Mouse (Mus musculus) large intestine, adult 2 months (tissue): ENCODE data around the gene Rabac1. TPM values are rescaled to one million over a fixed set of nuclear protein-coding genes. Genes with fewer than 3 reads are reported as not detected.

ENCODE experiments used
- DNase-seq: peaks from one replicate; pipeline ENCODE4 v3.0.0-alpha.2; 2012; ENCODE audit warnings: low read depth, low spot score
- WGBS: fragments of 180-500 bp; shearing (Covaris S2); methylation state at CpG from one replicate; pipeline ENCODE4 v1.1.7; 2018; 5-methylcytosine and 5-hydroxymethylcytosine counted together
- polyA plus RNA-seq: library from polyadenylated mRNA; depleted of rRNA; stranded (reverse); fragments of >200 nt; gene quantifications from 2 replicates; pipeline ENCODE4 v1.2.3, GENCODE M21; 2012; rRNA removed

The Rabac1 gene
- 189 and 214 TPM in 2 replicates for polyA plus RNA-seq

DNA sequence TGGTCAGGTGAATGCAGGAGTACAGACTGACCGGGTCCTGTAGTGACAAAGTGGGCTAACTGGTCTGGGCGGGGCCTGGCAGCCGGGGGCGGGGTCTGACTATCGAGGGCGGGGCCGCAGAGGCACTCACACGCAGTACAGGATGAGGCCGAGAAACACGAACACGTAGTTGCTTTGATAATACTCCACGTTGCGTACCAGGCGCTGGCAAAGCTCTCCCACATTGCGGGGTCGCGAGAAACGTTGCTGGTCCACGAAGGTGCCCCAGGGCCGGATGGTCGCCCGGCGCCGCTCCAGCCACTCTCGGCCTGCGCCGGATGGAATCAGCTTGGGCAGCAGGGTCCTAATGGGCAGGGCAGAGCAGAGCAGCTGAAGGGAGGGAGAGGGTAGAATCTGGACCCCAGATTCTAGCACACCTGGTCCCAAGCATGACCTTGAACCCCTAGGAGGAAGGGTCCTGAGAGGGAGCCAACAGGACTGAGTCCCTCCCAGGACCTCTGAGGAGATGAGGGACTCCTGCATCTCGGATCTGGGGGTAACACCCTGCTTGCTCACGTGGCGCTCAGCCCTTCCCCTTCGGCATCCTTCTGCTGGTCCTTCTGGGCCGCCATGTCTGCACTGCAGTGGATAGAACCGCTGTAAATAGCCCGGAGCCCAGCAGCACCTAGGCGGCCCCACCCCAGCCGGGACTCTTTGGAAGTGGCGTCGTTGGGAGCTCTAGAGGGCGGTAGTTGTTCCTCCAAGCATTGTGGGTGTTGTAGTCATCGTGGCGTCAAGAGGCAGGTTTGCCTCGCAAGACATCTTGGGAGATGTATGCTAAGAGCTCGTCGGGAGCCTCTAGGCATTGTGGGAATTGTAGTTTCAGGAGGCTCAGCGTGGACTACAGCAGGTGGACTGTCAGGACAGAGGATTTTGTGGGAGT lies at the start of gene Rabac1:
Rabac1 (minus strand) TSS at position 783 of the 922 bp plus-strand sequence.
- under 1% methylated on average over 45 of the region's 45 CpGs for WGBS

DNA sequence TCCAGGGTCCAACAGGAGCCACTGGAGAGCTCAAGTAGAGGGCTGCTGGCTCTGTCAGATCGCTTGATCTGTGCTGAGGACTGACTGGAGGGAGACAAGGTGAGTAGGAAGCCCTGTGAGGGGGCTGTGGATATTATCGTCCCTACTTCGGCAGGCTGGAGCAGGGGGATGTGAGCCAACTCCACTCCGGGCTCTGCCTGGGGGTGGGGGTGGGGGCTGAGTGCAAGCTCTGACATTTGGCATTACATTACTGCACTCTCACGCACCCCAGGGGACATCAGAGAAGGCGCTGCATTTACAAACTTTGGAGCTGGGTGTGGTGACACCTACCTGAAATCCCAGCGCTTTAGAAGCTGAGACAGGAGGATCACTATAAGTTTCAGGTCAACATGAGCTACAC lies 39.0 kb upstream of the Rabac1 start:
- no peak for DNase-seq
- 74% methylated on average over 7 of the region's 7 CpGs for WGBS

More for the DNA sequence above, at the start of gene Rabac1:
- peak; percentile 98 for DNase-seq

DNA sequence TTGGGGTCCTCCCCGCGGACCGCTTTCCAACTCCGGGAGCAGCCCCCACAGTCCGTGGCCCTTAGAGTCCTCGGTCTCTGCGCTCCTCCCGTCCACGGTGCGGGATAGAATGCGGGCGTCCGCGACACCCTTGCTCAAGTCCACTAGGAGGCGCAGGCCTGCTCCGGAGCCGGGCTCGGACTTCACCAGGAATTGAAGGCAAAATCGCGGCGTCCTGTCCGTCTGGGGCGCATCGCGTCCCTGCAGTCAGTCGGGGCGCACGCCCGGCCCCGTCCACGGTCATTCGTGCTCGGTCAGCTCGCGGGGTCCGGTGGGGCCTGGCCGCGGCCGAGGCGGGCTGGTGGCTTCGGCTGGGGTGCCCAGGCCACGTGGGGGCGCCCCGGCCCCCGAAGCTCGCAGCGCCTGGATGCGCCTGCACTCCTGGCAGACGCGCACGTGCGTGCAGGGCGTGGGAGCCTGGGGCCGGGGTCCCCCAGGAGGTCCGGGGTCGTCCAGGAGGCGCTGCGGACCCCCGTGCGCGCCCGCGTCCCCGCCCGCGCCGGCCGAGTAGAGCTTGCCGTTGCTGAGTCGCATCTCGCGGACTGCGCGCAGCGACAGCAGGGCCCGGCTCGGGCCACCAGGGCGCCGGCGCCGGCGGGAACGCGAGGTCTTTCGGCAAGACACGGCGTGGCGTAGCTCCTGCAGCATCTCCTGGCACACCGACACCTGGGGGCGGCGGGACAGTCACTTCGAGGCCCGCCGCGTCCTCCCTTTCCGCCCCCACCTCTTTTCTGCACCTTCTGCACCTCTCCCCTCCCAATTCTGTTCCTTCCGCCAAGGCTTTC lies 37.7 kb upstream of the Rabac1 start:
- 8% methylated on average over 97 of the region's 97 CpGs for WGBS
- no peak for DNase-seq

DNA sequence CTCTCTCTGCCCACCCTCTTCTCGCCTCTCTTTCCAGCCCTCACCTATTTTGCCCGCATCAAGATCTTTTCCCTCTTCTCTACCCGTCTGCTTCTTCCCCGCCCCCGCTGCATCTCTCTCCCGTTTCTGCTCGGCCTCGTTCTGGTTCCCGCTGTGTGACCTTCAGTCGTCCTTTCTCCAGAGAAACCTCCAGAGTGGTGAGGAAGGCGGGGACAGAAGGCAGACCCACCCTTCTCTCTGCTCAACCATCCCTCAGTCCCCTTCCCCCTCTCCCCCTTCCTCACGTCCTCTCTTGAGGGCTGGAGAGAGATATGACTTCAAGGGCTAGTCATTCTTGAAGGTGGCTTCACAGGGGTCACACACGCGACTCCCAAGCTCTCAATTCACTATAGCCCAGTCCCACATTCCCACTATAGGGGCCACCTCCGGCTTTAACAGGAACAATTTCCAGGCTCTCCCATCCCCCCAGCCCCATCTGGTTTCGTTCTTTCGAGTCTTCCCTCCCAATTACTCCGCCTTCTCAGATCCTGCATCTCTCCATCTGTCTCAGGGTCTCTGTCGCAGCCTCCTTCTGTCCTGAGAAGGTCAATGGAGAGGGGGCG lies 36.6 kb upstream of the Rabac1 start:
- WGBS = 23% methylated on average over 20 of the region's 20 CpGs
- DNase-seq = no peak

DNA sequence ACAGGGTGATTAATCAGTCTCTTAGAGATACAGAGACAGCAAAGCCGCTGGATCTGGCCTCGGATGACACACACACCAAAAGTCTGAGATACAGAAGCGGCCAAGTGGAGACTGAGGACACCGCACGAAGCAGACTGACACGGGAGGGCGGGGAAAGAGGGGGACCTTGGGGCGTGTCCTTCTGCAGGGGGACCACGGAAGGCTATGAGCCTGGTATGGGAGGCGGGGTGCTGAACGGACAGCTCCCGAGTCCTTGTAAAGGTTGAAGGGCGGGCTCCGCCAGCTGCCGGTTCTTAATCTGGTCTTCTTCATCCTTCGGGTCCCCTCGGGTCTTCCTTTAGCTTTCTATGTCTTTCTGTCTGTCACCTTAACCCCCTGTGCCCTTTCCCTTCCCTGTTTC lies 36.1 kb upstream of the Rabac1 start:
- 1% methylated on average over 17 of the region's 17 CpGs for WGBS
- DNase-seq = no peak

DNA sequence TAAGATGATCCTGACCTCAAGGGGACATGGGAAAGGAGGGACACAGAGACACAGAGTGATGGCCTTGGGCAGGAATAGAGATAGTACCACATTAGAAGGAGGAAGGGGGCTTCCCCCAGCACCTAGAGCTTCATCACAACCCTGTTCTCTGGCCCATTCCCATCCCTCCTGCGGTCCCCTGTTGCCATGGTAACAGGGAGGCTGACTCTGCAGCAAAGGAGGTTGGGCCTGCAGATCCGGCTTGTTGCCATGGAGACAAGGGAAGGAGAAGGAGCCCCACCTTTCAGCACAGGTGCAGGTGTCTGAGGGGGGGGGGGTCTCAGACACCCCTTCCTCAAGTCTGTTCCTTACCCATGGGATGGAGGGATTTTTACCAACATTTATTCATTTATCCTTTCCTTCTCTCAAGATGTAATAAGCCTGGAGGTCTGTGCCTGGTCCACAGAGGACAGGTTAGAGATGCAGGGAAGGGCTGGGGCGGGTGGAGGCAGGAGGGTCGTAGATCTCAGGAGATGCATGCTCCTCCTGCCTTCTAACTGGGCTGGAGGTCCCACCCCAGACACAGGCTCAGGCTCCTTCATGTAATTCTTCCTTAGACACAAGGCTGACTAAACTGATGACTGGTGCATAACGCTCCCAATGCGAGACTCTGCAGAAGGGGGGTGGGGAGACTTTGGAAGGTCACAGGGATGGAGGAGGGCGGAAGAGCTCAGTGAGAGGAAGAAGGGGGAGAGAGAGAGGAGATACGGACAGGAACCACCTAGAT lies 35.2 kb upstream of the Rabac1 start:
- DNase-seq = no peak
- WGBS = 33% methylated on average over 8 of the region's 8 CpGs

DNA sequence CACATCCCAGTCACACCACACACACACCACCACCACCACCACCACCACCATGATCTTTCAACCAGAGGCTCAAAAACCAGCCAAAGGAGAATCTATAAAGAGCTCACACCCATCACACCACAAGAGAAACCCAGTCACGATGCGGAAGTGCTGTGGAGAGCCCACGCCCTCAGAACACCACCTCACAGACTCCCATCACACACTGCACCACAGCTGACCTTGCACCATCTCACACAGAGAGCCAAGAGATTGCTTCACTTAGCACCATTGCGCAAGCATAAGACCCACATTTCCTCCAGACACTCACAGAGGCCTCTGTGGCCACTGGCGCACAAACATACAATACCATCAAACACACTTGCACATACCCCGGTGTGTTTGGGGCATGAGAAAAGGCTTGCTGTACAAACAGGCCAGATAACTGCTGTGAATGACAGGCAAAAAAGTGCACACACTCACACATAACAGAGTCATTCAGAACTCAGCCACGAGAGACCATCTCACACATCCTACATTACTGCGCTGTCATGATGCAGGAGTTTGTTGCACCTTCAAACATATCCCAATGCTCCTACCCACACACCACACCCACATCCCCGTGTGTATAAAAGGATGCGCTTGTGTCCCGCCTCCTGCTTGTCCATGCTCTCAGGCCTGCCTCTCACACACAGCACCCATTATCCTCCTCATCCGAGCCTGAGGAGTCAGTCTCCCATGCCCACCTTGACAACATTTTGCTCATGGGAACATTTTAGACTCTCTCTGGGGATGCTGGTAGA lies 34.2 kb upstream of the Rabac1 start:
- 72% methylated on average over 12 of the region's 12 CpGs for WGBS
- DNase-seq = no peak

DNA sequence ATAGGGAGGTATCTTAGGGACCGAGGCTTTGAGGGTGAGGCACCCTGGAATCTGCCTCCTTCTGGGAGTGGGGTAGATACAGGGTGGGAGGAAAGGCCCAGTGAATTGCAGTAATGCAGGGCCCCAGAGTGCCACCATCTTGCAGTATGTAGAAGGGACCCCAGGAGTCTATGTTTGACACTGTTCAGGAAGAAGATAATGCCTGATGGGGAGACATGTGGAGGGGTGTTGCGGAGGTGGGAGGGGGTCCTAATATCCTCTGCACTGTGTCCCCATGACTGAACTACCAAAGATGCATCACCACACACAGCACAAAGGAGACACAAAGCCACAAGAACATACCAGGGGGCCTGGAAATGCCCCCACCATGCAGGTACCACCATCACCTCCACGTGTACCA lies 33.6 kb upstream of the Rabac1 start:
- no peak for DNase-seq
- WGBS = 72% methylated on average over 3 of the region's 3 CpGs

DNA sequence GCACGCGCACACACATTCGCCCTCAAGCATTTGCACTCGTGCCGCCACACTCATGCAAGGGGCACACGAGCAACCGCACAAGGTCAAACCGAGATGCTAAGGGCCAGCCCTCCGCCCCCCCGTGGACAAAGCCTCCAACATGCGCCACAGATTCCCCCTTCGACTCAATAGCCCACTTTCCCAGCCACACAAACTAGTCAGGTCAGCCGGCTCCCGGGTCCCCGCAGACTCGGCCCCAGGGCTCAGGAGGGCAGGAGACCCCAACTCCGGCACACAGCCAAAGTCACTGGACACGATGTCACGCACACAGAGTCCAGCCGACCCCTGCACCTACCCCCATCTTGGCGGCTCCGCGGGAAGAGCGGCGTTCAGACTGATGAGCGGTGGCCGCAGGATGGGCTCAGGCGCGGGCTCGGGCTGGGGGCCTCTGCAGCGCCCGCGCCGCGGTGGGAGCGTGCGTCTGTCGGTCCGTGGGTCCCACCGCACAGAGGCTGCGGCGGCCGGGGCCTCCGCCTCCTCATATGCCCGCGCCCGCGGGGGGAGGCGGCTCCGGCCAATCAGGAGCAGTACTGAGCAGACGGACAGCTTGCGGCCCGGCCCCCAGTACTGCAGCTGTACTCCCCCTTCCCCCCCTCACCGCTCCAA lies 33.0 kb upstream of the Rabac1 start, which contains the start of gene Atp1a3:
Atp1a3 (minus strand) TSS at position 538 of the 645 bp plus-strand sequence.
- DNase-seq = no peak
- WGBS = 3% methylated on average over 54 of the region's 54 CpGs

DNA sequence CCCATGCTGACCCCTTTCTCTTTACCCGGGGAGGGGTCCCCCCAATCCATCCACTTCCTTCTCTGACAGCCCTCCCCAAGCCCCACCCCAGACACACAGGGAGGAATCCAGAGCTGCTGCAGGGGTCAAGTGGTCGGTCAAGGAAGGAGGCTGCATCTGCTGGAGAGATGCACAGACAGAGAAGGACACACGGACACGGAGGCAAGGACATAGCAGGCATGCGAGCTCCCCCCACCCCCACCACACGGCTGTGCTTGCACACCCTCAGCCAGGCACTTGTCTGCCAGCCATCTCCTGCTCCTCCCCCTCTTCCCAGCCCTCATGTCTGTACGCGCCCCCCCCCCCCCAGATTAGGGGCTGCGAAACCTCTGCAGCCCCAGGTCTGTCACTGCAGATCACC lies 32.3 kb upstream of the Rabac1 start:
- WGBS = 39% methylated on average over 8 of the region's 9 CpGs
- DNase-seq = no peak

DNA sequence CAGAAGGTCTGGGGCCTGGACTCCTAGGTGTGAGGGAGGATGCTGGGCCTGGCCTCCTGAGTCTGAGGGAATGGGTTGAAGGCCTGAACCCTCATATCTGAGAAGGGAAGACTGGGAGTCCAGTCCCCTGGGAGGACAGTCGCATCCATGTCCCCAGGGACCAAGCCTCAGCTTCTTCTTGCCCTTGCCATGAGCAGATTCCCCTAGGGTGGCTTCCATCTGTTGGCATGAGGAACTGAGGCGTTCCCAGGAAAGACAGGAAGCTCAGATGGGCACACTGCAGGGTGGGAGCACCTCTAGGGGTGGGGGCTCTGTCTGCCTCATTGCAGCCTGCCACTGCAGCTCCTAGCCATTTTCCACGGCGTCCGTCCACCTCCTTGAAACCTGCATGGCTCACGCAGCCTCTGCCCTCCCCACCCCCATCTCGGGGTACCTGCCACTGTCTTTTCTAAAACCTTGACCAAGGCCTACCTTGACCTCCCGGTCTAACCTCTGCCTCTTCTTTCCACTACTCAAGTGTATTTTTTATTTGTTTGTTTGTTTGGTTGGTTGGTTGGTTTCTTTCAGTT lies 31.4 kb upstream of the Rabac1 start:
- DNase-seq = no peak
- 84% methylated on average over 8 of the region's 8 CpGs for WGBS

DNA sequence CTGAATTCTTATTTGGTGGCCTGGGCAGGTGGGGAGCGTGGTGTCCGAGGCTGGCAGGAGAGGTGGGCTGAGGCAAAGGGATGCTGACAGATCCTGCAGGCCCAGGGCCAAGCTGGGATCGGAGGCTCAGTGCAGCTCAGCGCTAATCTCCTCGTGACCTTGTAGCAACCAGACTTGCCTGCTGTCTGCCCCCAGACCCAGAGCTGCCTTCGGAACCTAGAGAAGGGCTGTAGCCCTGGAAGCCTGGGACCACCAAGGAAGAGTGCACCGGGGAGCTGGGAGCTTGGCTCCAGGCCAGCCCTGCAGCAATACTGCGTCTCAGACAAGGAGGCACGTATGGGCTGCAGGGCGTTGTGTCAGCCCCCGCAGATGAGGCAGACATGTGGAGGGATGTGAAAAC lies 30.7 kb upstream of the Rabac1 start:
- no peak for DNase-seq
- WGBS = 51% methylated on average over 11 of the region's 11 CpGs

DNA sequence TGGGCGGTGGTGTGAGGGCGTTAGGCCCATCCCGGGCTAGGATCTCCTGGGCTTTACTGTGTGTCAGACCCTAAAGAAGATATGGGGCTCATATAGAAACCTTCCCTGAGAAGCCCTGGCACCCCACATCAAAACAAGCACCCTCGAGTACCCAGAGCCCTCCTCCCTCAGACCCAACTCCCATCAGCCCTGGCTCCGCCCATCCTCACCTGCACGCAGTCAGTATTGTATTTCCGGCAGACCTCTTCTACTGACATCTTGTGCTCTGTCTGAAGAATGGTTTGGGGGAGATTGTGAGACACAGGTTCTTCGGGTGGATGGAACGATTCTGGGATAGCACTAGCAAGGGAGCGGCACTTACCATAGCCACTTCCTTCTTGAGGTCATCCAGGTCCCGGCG lies 28.2 kb upstream of the Rabac1 start:
- WGBS = 54% methylated on average over 12 of the region's 12 CpGs
- DNase-seq = no peak

DNA sequence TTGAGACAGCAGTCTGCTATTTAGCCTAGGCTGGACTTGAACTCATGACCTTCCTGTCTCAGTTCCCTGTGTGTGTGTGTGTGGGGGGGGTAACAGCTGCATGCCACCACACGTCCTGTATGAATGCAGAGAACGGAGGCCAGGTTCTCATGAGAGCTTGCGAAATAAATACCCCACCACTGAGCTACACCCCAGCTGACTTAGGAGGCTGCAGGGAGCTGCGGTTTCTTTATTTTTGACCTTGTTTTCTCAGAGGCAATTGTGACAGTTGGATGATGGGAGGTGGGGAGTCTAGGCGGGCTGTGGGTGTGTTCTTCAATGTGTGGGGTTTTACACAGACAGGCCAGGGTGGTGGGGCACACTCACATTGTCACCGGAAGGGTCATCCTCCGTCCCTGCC lies 27.7 kb upstream of the Rabac1 start:
- 59% methylated on average over 7 of the region's 7 CpGs for WGBS
- no peak for DNase-seq

DNA sequence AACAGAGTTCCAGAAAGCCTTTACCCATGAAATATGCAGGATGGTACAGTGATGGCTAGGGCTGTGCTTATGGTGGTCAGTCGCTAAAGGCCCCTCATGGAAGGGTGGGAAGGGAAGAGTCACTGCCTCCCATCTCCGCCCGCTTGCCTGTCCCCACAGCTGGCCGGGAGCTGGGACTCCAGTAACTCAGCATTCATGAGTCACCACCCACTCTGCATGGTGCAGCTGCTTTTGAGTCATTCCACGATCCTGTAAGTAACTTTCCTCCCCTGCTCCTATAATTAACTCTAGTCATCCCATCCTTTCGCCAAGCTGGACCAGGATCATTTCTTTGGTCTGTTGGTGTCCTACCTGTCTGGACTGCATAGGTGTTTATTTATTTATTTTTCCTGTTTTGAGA lies 20.5 kb upstream of the Rabac1 start:
- WGBS = 50% methylated on average over 6 of the region's 6 CpGs
- no peak for DNase-seq

DNA sequence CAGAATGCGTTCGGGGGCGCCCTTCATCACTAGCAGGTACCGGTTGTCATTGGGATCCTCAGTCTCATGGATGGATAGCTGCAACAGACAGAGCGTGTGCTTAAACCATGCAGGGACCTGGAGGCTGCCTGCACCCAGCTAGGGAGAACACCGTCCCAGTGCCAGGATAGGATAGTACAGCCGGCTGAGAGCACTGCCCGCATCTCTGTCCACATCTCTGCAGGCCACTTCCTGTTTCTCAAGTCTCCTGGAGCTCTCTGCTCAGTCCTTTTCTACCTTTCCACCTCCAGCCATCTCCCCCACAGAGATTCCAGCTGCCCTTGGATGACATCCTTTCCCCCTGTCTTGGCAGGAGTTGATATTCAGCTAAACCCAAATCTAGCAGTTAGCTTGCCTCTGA lies 17.9 kb upstream of the Rabac1 start:
- no peak for DNase-seq
- WGBS = 79% methylated on average over 8 of the region's 8 CpGs

DNA sequence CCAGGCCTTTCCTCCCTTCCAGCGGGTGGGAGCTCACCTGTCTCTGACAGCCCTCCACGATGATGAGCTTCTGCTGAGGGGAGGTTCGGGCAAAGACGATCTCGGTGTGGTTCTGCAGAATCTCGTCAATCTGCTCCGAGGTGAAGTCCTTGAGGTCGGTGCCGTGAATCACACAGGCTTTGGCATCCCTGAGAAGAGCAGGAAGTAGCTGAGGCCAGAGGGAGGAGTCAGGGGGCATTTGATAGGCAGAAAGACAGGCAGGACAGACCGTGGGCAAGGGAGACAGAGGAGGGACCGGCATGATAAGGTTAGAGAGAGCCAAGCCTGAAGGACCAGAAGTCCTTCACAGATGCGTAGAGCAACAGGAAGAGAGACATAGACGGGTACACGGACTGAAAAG lies 15.4 kb upstream of the Rabac1 start:
- DNase-seq = no peak
- WGBS = 72% methylated on average over 14 of the region's 14 CpGs

DNA sequence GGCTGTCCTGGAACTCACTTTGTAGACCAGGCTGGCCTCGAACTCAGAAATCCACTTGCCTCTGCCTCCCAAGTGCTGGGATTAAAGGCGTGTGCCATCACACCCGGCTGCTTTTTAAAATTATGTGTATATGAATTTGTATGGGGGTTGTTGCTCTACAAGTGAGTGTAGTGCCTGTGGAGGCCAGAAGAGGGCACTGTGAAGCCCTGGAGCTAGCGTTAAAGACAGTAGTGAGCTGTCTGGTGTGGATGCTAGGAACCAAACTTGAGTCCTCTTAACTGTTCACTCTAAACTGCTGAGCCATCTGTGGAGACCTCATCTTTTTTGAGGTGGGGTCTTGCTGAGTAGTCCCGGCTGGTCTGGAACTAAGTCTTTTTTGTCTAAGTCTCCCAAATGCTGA lies 13.2 kb upstream of the Rabac1 start:
- 65% methylated on average over 5 of the region's 5 CpGs for WGBS
- DNase-seq = no peak
